ENCODE assay signal across 21 mouse cellular contexts in genomic region chr2:93552676-93553521, GRCm38 (mm10). TPM values are rescaled to one million over a fixed set of nuclear protein-coding genes. Genes with fewer than 3 reads are reported as not detected.
A peak's percentile ranks its signal among the peaks of the same experiment; 100 is the strongest.
DNase-seq lines count a peak whose midpoint lies in the region; ATAC-seq and TF ChIP-seq lines count a peak whose summit lies in the region.
"Had no signal": no experiment of that assay in that cellular context is flagged by ENCODE, and none has a peak within 500 bp of the region (broad histone marks: within the 10 kb centered on the region; RNA-seq: fewer than 3 reads in every experiment).

No protein-coding gene starts in this region.

- intact Hi-C loops in left cerebral cortex, postnatal 25 days (cut with DNase I) = no loop called here
- intact Hi-C loops in left cerebral cortex, postnatal 10 days (cut with DNase I) = no loop called here

- H3K9ac ChIP-seq in hindbrain, embryonic 11.5 days (ENCODE audit: low read depth, low read length) = no peak overlapping the region
- H3K9ac ChIP-seq in embryonic facial prominence, embryonic 12.5 days = no peak overlapping the region
- H3K9ac ChIP-seq: lung, embryonic 15.5 days had no signal

- ATAC-seq in hindbrain, embryonic 11.5 days (ENCODE audit: low FRiP score) = no peak
- ATAC-seq in embryonic facial prominence, embryonic 12.5 days (ENCODE audit: insufficient number of reproducible peaks, insufficient read depth, low FRiP score, low TSS enrichment) = no peak
- ATAC-seq: forebrain, embryonic 16.5 days had no signal

- H3K27ac ChIP-seq in hindbrain, embryonic 10.5 days = peak overlapping the region; percentile 17; the same call in 1 of the 2 replicates
- H3K27ac ChIP-seq in hindbrain, embryonic 11.5 days (ENCODE audit: low read depth, low read length) = no peak overlapping the region
- H3K27ac ChIP-seq in embryonic facial prominence, embryonic 12.5 days = peak overlapping the region; percentile 86
- H3K27ac ChIP-seq: lung, embryonic 15.5 days; stomach, postnatal 0 days had no signal

- TF ChIP-seq CTCF in brain, embryonic 14.5 days (IDR thresholded peaks at IDR 0.05; ENCODE audit: borderline replicate concordance, extremely low read depth, insufficient read depth, insufficient read length) = no peak

- H3K9me3 ChIP-seq in hindbrain, embryonic 10.5 days = no peaks in the 10 kb centered on the region
- H3K9me3 ChIP-seq in hindbrain, embryonic 11.5 days (ENCODE audit: control insufficient read depth, low read length) = no peaks in the 10 kb centered on the region
- no peaks in the 10 kb centered on the region for H3K9me3 ChIP-seq in embryonic facial prominence, embryonic 12.5 days
- H3K9me3 ChIP-seq: lung, embryonic 15.5 days had no signal

- H3K36me3 ChIP-seq in hindbrain, embryonic 10.5 days = no peaks in the 10 kb centered on the region
- H3K36me3 ChIP-seq in hindbrain, embryonic 11.5 days (ENCODE audit: control insufficient read depth, insufficient read depth, low read length) = no peaks in the 10 kb centered on the region
- no peaks in the 10 kb centered on the region for H3K36me3 ChIP-seq in embryonic facial prominence, embryonic 12.5 days
- H3K36me3 ChIP-seq: lung, embryonic 15.5 days had no signal

- TF ChIP-seq POLR2A in brain, embryonic 14.5 days (IDR thresholded peaks at IDR 0.05; ENCODE audit: borderline replicate concordance, extremely low read depth, insufficient read depth, insufficient read length, poor library complexity, severe bottlenecking) = no peak

- DNase-seq in hindbrain, embryonic 10.5 days (ENCODE audit: low spot score) = no peak
- no peak for DNase-seq in hindbrain, embryonic 11.5 days (ENCODE audit: low spot score)
- DNase-seq in left cerebral cortex, postnatal 25 days (ENCODE audit: low spot score in 2 of 2) = peak; percentile 4 to 52
- no peak for DNase-seq in left cerebral cortex, postnatal 10 days (ENCODE audit: extremely low spot score in 1 of 2, low spot score in 2 of 2)
- DNase-seq in brain, embryonic 14.5 days (ENCODE audit: low read depth) = peak; percentile 68
- DNase-seq in B cell, adult 2 months = no peak
- DNase-seq in lung, postnatal 4 days = no peak
- DNase-seq: adrenal gland, postnatal 25 days; gastrocnemius, postnatal 25 days; kidney, adult 11 months; kidney, postnatal 14 days; thymus, postnatal 25 days had no signal

- H3K4me1 ChIP-seq in hindbrain, embryonic 10.5 days (replicated peaks) = peaks cover 23% of the 10 kb centered on the region
- H3K4me1 ChIP-seq in hindbrain, embryonic 11.5 days (replicated peaks; ENCODE audit: control insufficient read depth, insufficient read depth, low read length) = no peaks in the 10 kb centered on the region
- peaks cover 28% of the 10 kb centered on the region for H3K4me1 ChIP-seq in embryonic facial prominence, embryonic 12.5 days
- H3K4me1 ChIP-seq: lung, embryonic 15.5 days; megakaryocyte, embryonic 14.5 days had no signal

- H3K27me3 ChIP-seq in hindbrain, embryonic 10.5 days (ENCODE audit: insufficient read depth, poor library complexity, severe bottlenecking) = peaks cover 13% of the 10 kb centered on the region; the same call in 1 of the 2 replicates
- H3K27me3 ChIP-seq in hindbrain, embryonic 11.5 days (ENCODE audit: control insufficient read depth, insufficient read depth, low read length) = no peaks in the 10 kb centered on the region
- no peaks in the 10 kb centered on the region for H3K27me3 ChIP-seq in embryonic facial prominence, embryonic 12.5 days
- H3K27me3 ChIP-seq: lung, embryonic 15.5 days had no signal

- H3K4me2 ChIP-seq in hindbrain, embryonic 11.5 days (replicated peaks; ENCODE audit: low read depth, low read length) = no peak overlapping the region
- no peak overlapping the region for H3K4me2 ChIP-seq in embryonic facial prominence, embryonic 12.5 days (replicated peaks)
- H3K4me2 ChIP-seq: liver, embryonic 11.5 days; lung, embryonic 15.5 days had no signal

- 72% methylated on average over 10 of the region's 10 CpGs for WGBS in hindbrain, embryonic 10.5 days
- WGBS in hindbrain, embryonic 11.5 days = 63% methylated on average over 10 of the region's 10 CpGs
- WGBS in embryonic facial prominence, embryonic 12.5 days = 55% methylated on average over 10 of the region's 10 CpGs

- no peak overlapping the region for H3K4me3 ChIP-seq in hindbrain, embryonic 10.5 days
- H3K4me3 ChIP-seq in hindbrain, embryonic 11.5 days (ENCODE audit: low read depth, low read length) = no peak overlapping the region
- no peak overlapping the region for H3K4me3 ChIP-seq in embryonic facial prominence, embryonic 12.5 days
- H3K4me3 ChIP-seq: lung, embryonic 15.5 days; megakaryocyte, embryonic 14.5 days had no signal

RNA-seq across cellular contexts. Expression of gene Gm10803, which starts 7.5 kb away (rescaled TPM):
- not detected in 2 replicates for polyA plus RNA-seq in hindbrain, embryonic 10.5 days (2016; fragmentation: Nextera tagmentation; extraction: Ambion mirVana)
- polyA plus RNA-seq in hindbrain, embryonic 11.5 days (2014; fragmentation: Nextera tagmentation; extraction: Ambion mirVana) = not detected in 2 replicates
- not detected for total RNA-seq in left cerebral cortex, postnatal 25 days (2021)
- not detected for total RNA-seq in left cerebral cortex, postnatal 10 days (2021)
- not detected in 2 replicates for polyA plus RNA-seq in brain, embryonic 14.5 days (2012; rRNA removed)
- not detected in 2 replicates for polyA plus RNA-seq in embryonic facial prominence, embryonic 12.5 days (2016; fragmentation: Nextera tagmentation; extraction: Ambion mirVana)
- total RNA-seq: adrenal gland, postnatal 25 days; gastrocnemius, postnatal 25 days; heart, postnatal 25 days; neutrophil, adult 5-6 weeks had no signal
- polyA plus RNA-seq: embryonic facial prominence, embryonic 14.5 days; forebrain, embryonic 16.5 days; liver, embryonic 11.5 days; lung, embryonic 15.5 days; stomach, postnatal 0 days had no signal

Comparison
In these comparisons a context has a peak if more than half of its experiments do, and no peak if none do; other contexts are left out.
1. DNase-seq: peak in left cerebral cortex, postnatal 25 days (2 of 2) and brain, embryonic 14.5 days (single experiment); none in hindbrain, embryonic 10.5 days (single experiment), hindbrain, embryonic 11.5 days (single experiment), left cerebral cortex, postnatal 10 days (0 of 2), B cell, adult 2 months (0 of 2) and lung, postnatal 4 days (0 of 2).